ENCODE assay signal across 8 mouse cellular contexts in the genomic region with DNA sequence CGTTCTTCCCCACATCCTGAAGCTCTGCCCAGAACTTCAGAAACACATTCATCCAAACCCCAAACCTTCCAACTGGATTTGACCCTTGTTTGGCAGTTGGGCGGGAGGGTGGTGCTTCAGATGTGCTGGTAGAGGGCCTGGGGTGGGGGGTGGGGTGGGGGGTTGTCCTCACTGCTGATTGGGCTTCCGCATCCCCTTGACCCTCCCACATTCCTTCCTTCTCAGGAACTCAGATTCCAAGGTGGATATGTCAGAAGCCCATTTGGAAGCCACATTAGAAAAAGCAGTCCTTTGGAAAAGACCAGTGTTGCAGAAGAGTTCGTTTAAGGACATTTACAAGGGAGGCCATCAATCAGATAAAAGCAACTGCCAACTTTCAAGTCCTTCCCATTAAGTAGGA. TPM values are rescaled to one million over a fixed set of nuclear protein-coding genes. Genes with fewer than 3 reads are reported as not detected.
DNase-seq lines count a peak whose midpoint lies in the region; ATAC-seq and TF ChIP-seq lines count a peak whose summit lies in the region.

No protein-coding gene starts in this region.

- no peak overlapping the region for H3K9ac ChIP-seq in heart, postnatal 0 days (replicated peaks; ENCODE audit: low read depth, low read length)
- H3K9ac ChIP-seq in limb, embryonic 15.5 days = no peak overlapping the region

- peak overlapping the region; percentile 66 for H3K4me3 ChIP-seq in heart, postnatal 0 days (ENCODE audit: low read depth, low read length)
- peak overlapping the region; percentile 54 for H3K4me3 ChIP-seq in limb, embryonic 15.5 days

- peaks cover 8% of the 10 kb centered on the region for H3K4me1 ChIP-seq in heart, postnatal 0 days (ENCODE audit: control insufficient read depth, insufficient read depth)
- H3K4me1 ChIP-seq in limb, embryonic 15.5 days = peaks cover 20% of the 10 kb centered on the region

- ATAC-seq in heart, postnatal 0 days (ENCODE audit: insufficient read depth, low read depth) = no peak; the same call in 1 of the 2 replicates
- ATAC-seq in limb, embryonic 15.5 days (ENCODE audit: insufficient number of reproducible peaks, low FRiP score, low TSS enrichment, low read depth) = peak; percentile 59; the same call in 1 of the 2 replicates

- WGBS in heart, postnatal 0 days = 58% methylated on average over 4 of the region's 4 CpGs
- 30% methylated on average over 4 of the region's 4 CpGs for WGBS in limb, embryonic 15.5 days

- H3K27ac ChIP-seq in heart, postnatal 0 days (ENCODE audit: low read depth) = peak overlapping the region; percentile 71; the same call in 1 of the 2 replicates
- H3K27ac ChIP-seq in limb, embryonic 15.5 days = peak overlapping the region; percentile 87; the same call in 1 of the 2 replicates

- no peak for TF ChIP-seq EP300 in heart, postnatal 0 days (IDR thresholded peaks at IDR 0.05; ENCODE audit: low read depth)

- no peak for TF ChIP-seq CTCF in heart, postnatal 0 days (IDR thresholded peaks at IDR 0.05; ENCODE audit: low read depth)

- no peaks in the 10 kb centered on the region for H3K9me3 ChIP-seq in heart, postnatal 0 days (replicated peaks; ENCODE audit: control insufficient read depth, low read length)
- H3K9me3 ChIP-seq in limb, embryonic 15.5 days = no peaks in the 10 kb centered on the region

- H3K4me2 ChIP-seq in heart, postnatal 0 days (ENCODE audit: low read depth, low read length) = peak overlapping the region; percentile 87
- peak overlapping the region; percentile 91 for H3K4me2 ChIP-seq in limb, embryonic 15.5 days

- H3K27me3 ChIP-seq in heart, postnatal 0 days (ENCODE audit: control insufficient read depth, insufficient read depth, low read length) = 0 out of 2 replicates have a peak, but pooled peaks cover 7% of the 10 kb centered on the region
- H3K27me3 ChIP-seq in limb, embryonic 15.5 days = 0 out of 2 replicates have a peak, but pooled peaks cover 7% of the 10 kb centered on the region

- DNase-seq in 3134 (ENCODE audit: extremely low read depth, insufficient read length, low spot score) = peak; percentile 15
- DNase-seq in Muller cell, postnatal 12 days (ENCODE audit: inconsistent ontology term) = peak; percentile 95
- DNase-seq in heart, postnatal 0 days (ENCODE audit: low spot score) = no peak
- no peak for DNase-seq in left cerebral cortex, adult 9 months (ENCODE audit: low spot score in 2 of 2)
- DNase-seq in thymus, postnatal 25 days = no peak
- DNase-seq in embryo, embryonic 11 days = no peak
- no peak for DNase-seq in right cerebral cortex, adult 18-20 months

- no peaks in the 10 kb centered on the region for H3K36me3 ChIP-seq in heart, postnatal 0 days (replicated peaks; ENCODE audit: control insufficient read depth, insufficient read depth, low read length)
- H3K36me3 ChIP-seq in limb, embryonic 15.5 days = no peaks in the 10 kb centered on the region

RNA-seq across cellular contexts. Expression of gene Adamts5, which starts 3.2 kb away (rescaled TPM):
- 2.9 and 3.7 TPM in 2 replicates for total RNA-seq in heart, postnatal 0 days (2014; rRNA removed; ENCODE audit: low replicate concordance)
- 3.5 TPM in 2 replicates for polyA plus RNA-seq in heart, postnatal 0 days (2015; fragmentation: Nextera tagmentation; extraction: Ambion mirVana)
- 10.0 and 10.7 TPM in 2 replicates for polyA plus RNA-seq in limb, embryonic 15.5 days (2015; fragmentation: Nextera tagmentation; extraction: Ambion mirVana)

Comparison
In these comparisons a context has a peak if more than half of its experiments do, and no peak if none do; other contexts are left out.
1. DNase-seq: peak in 3134 (single experiment) and Muller cell, postnatal 12 days (single experiment); none in heart, postnatal 0 days (single experiment), left cerebral cortex, adult 9 months (0 of 2), thymus, postnatal 25 days (single experiment), embryo, embryonic 11 days (single experiment) and right cerebral cortex, adult 18-20 months (single experiment).